Mouse (Mus musculus) A20 (cell line): ENCODE results near the gene Jak2.

Experiments
- DNase-seq: peaks from one replicate; pipeline ENCODE4 v3.0.0-alpha.2; 2011; ENCODE audit warnings: low read depth, low spot score

The Jak2 gene

GRCm38 (mm10) chr19:29252831-29253545, 1.4 kb downstream of the Jak2 start:
- peak; percentile 51 for DNase-seq

DNA sequence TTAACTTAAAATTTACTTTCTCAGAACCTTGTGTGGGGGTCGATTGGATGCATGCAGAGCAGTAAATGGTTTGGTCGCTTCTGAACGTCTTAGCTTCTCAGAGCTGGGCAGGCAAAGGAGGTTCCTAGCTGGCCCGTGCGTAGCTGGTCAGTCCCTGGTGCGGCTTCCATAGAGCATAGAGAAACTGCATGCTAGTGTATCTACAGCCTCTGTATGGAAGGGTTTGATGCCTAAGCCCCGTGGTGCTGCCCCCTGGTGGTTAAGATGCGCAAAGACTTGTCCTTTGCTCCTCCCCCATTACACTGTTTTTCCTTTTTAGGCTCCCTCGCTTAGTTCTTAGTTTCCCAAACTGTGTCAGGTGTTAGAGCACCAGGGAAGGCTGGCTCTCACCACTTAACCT, 2.1 kb downstream of the Jak2 start:
- peak; percentile 87 for DNase-seq

GRCm38 (mm10) chr19:29254671-29255070, 3.0 kb downstream of the Jak2 start:
- no peak for DNase-seq

DNA sequence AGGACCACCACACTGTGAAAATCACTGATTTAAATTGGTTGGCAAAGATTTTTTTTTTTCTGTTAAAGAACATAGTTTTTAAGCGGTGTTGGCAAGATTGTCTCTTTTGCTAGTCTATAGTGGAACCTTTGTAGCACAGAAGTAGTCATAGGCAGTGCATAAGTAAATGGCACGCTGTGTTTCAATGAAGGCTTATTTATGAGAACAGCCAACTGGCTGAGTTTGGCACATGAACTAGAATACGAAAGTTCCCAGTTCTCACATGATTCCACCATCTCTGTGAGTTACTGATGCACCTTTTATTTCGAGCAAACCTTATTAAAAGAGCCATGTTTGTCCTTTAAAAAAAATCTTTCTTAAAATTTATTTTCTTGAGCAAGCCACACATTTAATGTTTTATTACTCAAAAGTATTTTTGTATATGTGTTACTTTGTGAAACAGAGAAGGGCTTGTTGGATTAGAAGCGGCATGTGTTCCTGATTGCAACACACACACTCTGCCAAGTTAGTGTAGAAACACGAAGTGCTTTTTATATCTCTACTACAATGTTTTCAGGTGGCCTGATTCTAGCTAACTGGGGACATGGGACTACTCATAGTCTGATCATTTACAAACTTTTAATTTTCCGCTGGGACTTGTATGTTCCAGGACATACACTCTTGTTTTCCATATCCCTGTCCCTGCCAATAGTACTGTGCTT, 3.8 kb downstream of the Jak2 start:
- DNase-seq = no peak

DNA sequence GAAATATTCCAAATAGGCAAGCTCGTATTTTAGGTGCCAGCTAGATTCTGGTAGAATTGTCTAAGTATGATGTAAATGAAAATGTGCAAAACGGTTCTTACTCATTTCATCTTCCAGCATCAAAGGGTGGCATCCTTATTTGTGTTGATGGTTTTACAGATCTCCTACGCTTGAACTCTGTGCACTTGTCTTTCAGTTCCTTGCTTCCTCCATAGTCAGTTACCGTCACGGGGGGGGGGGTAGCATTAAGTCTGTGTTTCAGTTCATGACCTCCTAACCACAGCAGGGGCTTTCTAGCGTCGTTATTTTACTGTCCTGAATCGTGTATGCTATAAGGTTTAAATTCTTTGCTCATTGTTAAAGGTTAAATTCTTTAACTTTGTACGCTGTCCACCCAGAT, 10.0 kb downstream of the Jak2 start:
- DNase-seq = no peak

DNA sequence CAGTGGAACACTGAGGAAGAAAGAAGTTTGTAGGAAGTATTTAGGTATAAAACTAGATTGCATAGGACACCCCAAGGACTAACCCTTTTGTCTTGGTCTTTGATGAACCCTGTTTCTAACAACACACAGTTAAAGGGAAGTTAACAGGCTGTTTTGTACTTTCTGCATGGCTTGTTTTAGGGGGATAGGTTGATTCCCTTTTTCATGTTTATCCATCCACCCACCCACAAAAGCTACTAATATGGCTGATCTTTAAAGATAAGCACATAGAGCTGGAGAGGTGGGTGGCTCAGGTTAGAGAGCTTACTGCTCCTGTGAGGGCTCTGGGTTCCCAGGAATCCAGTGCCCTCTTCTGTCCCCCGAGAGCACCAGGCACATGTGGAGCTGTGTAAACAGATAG, 11.9 kb downstream of the Jak2 start:
- no peak for DNase-seq

DNA sequence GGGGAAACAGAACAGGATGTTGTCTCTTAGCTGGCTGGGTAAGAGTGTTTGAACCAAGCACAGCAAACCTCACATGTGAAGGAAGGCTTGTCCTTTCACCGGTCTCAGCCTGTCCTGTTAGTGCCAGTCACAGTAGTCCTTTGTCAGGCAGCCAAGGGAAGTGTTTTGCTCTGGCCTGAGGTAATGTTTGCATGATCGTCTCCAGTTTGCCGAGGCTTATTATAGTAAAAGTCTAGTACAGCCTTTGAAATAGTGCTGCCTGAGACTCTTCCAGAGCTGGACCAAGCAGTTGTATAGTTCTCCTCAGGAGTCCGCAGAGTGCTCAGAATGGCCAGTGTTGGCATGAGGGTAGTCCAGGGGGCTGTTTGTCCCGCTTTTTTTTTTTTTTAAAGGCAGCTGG, 13.9 kb downstream of the Jak2 start:
- no peak for DNase-seq

- no peak for DNase-seq
These were observed 15.6 kb downstream of the Jak2 start for GRCm38 (mm10) chr19:29267075-29267868.

GRCm38 (mm10) chr19:29268788-29269321, 17.2 kb downstream of the Jak2 start:
- no peak for DNase-seq

DNA sequence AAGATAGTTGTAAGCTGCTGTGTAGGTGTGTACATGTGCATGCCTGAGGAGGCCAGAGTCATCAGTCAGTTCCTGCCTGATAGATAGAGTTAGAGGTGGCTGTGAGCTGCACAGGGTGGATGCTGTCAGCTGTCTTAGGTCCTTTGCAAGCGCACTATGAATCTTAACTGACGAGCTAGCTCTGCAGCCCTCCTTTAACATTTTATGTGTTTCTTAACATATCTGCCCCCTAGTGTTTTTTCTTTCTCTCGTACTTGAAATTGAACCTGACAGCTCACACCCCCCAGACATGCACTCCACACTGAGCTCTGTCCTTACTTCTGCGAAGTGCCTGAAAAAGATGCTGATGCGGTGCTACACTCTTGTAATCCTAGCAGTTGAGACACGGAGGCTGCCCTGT, 18.6 kb downstream of the Jak2 start:
- peak; percentile 64 for DNase-seq

GRCm38 (mm10) chr19:29271147-29271578, 19.5 kb downstream of the Jak2 start:
- DNase-seq = peak; percentile 77

DNA sequence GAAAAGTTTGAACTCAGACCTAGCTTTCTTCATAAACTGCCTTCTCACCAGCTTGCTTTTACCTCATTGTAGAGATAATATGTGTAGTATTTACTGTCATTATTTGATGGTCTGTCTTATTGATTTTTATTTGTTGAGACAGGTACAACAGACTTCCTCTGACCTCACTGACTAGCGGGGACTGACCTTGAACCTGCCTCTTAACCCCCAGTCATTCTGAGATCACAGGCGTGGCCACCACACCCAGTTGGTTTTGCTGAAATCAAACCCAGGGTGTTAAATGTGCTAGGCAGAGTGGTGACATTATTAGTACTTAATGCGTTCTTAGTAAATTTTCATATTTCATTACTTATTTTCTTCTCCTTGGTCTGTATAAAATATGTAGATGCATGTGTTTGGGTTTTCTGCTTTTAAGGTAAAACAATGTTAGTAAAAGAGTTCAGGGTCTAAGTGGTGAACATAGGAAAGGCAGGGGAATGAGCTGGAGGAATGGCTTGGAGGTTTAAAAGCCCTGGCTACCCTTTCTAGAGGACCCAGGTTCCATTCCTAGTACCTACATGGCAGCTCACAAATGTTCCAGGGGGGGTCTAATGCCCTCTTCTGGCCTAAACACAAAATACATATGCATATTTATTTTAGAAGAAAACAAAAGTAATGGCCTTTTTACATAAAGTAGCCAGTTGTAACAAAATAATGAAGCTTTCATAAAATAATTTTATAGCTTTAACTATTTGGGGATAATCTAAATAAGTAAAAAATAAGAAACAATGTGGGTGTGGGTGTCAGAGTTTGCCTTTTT, 20.6 kb downstream of the Jak2 start:
- peak; percentile 42 for DNase-seq

DNA sequence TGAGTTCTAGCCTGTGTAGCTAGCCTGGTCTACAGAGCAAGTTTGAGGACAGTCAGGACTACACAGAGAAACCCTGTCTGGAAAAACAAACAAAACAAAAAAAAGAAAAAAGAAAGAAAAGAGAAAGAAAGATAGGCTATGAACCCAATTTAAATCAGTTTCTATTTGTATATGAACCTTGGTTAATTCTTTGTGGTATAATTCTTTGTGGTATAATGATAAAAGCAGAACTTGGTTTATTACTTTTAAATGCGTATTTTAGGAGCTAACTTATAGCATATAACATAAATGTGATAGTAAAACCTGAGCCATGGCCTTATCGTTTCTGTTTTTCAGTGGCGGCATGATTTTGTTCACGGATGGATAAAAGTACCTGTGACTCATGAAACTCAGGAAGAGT, 24.8 kb downstream of the Jak2 start:
- DNase-seq = no peak

DNA sequence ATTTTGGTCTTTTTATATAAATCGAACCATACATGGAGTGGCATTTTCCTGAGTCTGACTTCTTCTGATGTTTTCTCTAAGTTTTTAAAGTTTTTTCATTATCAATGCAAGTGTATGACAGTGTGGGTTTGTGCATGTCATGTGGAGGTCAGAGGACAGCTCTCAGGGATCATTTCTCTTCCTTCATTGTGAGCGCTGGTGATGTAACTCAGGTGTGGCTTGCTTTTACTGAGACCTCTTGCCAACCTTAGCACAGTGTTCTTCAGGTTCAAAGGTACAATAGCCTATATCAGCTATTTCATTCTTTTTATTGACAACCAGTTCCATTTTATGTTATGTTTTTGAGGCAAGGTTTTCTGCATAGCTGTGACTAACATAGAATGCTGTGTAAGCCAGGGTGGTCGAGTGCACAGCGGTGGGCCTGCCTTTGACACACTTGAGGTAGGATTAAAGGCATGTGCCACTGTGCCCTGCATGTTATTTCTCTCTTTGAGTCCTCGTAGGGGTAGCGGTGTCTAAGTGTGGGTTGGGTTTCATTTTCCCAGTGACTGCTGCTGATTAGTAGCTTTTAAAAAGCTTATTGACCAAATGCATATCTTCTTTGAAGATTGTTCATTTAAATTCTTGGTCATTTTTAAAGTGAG, 27.4 kb downstream of the Jak2 start:
- no peak for DNase-seq

GRCm38 (mm10) chr19:29285451-29285869, 33.8 kb downstream of the Jak2 start:
- no peak for DNase-seq

DNA sequence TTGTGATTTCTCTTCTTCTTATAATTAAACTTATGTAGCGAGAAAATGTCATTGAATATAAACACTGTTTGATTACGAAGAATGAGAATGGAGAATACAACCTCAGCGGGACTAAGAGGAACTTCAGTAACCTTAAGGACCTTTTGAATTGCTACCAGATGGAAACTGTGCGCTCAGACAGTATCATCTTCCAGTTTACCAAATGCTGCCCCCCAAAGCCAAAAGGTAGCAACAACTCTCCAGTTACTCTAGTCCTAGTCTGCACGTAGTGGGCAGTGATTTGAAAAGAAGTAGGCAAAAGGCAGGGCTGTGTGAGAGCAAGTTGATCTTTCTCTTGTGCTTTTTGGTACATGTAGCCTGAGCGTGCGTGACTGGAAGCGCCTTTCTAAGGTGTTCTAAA, 36.2 kb downstream of the Jak2 start:
- DNase-seq = no peak

DNA sequence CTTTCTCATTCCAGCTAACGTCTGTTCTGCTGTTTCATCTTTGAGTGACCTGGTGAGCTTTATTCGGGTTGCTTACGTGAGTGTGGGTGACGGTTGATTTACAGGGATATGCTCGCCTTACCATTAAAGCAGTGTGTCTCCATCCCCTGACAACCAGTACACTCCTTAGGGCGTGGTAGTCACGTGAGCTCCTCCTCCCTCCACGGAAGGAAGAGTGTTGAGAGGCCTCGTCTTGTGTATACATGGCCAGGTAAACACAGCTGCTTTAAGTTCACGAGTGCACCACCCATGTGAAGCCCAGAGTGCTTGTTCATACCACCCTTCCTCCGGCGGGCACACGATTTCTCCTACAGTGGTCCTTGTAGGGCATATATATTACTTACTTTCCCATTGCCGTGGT, 39.9 kb downstream of the Jak2 start:
- DNase-seq = no peak

DNA sequence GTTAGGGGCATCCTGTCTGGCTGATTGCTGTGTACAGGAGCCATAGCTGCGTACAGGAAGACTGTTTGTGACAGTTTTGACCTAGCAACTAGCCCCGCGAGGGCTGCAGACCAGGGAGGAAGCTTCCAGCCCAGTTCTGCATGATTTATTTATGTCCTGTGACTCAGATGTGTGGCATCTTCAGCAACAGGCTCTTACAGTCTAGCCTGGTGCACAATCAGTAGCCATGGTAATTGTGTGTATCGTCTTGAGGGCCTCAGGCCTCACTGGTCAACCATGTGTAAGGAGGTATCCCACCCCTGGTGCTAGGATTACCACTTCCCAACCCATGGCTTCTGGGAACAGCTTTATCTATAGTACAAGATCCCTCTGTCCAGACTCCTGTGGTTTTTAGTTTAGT, 40.9 kb downstream of the Jak2 start:
- DNase-seq = no peak

DNA sequence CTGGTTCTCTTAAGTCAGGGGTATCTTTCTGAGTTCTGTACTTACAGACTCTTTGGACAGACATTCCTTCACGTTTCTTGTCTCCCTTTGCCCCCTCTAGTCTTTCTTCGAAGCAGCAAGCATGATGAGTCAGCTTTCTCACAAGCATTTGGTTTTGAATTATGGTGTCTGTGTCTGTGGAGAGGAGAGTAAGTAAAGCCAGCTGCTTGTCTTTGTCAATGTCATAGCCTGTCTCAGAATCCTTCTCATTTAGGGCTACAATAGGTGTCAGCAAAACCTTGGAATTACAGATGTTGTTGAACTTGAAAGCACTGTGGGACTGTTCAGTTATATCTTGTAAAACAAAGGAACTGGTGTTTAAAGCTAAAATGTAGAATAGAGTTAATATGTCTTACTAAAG, 43.1 kb downstream of the Jak2 start:
- no peak for DNase-seq

DNA sequence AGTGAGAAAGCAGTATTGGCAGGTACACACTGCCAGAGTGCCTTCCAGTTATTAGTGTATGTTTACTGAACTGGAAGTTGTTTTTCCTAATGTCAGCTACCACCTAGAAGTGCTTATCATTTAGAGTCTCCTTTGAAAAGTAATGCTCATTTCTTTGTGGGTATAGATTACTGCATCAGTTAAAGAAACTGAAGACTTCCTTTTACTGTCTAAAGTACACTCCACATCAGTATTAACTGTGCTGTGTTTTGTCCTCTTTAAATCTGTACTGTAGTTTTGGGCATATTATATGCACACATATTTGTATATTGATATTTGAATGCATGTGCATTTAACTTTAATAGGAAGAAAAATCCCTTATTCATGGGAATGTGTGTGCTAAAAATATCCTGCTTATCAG, 44.5 kb downstream of the Jak2 start:
- DNase-seq = no peak

DNA sequence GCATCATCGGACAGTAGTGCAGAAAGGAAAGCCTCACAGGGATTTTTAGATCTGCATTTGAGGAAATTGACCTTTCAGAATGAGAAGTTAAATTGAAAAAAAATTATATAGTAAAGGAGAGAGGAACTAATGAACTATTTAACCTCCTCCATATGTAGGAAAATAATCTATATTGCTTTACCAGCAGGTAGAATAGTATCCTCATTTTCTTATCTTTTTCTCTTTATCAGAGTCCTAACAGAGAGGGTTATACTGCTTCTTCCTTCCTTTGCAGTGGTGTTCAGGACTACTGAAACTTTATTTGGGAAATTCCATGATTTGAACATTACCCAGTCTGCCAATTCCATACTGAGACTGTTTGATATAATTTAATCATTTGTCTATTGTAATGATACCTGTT, 45.7 kb downstream of the Jak2 start:
- DNase-seq = no peak
